Mouse (Mus musculus): ENCODE data around the gene Selenow.

The Selenow gene

DNA sequence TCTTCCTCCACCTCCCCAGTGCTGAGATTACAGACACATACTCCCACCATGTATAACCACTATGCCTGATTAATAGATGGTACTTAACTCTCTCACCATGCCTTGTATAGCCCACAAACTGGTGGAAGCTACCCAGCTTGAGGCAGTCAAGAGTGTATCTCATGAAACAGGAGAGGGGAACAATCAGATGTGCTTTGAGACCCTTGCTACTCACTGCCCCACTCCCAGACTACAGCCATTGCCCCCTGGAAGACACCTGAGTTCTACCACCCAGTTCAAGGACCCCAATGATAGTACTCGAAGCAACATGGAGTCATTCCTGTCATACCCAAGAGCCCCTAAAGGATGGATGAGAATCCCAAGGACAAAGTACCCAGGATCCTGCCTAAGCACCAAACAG is 15.6 kb downstream of the Selenow start:
- no peak for DNase-seq (ENCODE audit: low read depth, low spot score)

DNA sequence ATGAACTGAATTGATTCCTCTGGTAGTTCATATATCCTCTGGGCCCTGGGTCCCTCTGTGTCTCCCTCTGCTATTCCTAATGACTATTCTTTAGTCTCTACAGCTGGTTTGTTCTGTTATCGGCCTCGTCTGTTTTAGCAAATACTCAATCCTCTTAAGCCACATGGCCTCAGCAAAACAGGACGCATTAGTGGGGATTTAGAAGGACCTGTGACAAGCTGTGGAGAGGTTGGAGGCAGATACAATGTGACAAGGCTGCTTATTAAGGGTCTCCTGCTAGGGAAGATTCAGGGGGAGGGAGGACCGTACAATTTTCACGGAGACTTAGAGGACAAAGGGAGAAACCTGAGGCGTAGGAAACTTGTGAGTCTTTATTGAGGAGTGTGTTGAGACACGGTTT is 16.3 kb downstream of the Selenow start:
- no peak for DNase-seq (ENCODE audit: low read depth, low spot score)

DNA sequence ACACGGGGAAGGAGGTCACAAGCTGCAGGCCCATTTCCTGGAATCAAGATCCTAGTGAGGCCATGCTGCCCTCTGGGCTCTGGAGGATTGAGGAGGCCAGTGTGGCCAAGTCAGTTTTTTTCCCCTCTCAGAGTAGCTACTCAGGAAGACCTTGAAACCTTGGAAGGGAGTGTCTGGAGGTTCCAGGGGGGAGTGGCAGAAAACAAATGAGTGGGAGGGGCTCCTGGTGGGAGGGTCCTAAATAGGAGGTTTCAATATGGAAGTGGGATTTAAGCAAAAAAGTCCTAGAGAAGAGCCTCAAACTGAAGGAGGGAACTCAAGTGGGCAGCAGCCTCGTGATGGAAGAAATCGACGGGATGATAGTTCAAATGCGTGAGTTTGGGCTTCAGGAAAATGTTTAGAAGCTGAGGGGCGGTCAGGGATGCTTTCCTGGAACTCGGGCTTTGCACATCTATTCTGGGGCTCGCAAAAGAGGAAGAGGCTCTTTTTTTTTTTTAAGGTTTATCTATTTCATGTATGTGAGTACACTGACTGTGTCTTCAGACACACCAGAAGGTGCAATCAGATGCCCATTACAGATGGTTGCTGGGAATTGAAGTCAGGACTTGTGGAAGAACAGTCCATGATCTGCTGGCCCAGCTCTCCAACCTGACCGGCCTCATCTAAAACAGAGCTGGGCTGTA is 20.7 kb downstream of the Selenow start:
- DNase-seq (ENCODE audit: low read depth, low spot score) = peak; percentile 72

DNA sequence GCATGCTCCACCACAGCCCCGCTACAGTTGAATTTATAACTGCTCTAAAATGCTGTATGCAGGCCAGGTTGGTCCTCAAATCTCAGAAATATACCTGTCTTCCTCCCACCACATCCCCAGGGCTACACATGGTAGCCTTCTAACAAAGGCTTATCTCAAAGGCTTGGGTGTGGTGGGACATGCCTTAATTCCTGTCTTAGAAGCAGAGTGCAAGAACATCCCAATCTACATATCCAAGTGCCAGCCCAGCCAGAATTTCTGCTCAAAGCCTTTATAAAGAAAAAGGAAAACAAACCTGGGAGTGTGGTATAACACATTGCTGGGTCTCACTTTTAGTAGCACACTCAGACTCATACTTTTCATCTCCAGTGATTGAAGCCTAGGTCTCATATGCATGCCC is 28.0 kb downstream of the Selenow start:
- peak; percentile 69 for DNase-seq (ENCODE audit: low read depth, low spot score)

DNA sequence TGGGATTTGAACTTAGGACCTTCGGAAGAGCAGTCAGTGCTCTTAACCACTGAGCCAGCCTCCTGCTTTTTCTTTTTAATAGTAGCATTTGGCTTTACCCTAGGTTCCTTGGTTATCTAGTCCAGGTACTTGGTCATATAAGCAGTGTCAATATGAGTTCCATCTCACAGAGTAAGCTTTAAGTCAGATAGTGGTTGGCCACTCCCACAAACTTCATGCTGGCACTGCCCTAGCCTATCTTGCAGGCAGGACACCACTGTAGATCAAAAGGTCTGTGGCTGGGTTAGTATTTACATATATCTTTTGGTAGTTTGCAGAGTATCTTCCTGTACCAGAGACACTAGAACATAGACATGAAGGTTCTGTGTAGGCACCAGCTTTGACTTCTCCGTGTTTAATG is 38.1 kb downstream of the Selenow start:
- DNase-seq (ENCODE audit: low read depth, low spot score) = no peak

DNA sequence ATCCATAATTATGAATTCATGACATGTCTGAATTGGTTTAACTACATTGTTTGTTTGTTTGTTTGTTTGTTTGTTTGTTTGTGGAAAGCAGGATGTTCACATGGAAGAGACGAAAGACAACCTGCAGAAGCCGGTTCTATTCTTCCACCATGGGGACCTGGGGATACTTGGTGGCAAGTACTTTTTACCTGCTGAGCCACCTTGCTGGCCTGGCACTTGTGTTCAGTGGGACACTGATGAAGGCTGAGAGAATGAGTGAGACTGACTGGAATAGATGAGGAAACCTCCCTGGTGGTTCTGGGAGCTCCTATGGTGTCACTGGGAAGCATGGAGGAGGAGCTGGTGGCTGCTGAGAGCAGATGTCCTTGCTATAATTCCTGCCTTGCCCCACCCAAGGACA is 39.9 kb downstream of the Selenow start, which contains the start of gene Crxos:
Crxos (plus strand) TSS at position 301 of the 400 bp plus-strand sequence.
- no peak for DNase-seq (ENCODE audit: low read depth, low spot score)

DNA sequence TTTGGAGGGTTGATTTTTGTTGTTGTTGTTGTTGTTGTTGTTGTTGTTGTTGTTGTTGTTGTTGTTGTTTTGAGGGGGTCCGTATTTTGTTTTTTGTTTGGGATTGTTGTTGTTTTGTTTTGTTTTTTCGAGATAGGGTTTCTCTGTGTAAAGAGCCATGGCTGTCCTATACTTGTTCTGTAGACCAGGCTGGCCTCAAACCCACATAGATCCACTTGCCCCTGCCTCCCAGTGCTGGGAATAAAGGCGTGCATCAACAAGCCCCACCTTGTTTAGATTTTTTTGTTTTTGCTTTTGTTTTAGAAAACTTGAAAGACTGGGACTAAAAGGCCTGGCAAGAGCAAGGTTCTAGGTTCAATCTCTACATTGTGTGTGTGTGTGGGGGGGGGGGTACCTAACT is 40.4 kb downstream of the Selenow start:
- no peak for DNase-seq (ENCODE audit: low read depth, low spot score)

DNA sequence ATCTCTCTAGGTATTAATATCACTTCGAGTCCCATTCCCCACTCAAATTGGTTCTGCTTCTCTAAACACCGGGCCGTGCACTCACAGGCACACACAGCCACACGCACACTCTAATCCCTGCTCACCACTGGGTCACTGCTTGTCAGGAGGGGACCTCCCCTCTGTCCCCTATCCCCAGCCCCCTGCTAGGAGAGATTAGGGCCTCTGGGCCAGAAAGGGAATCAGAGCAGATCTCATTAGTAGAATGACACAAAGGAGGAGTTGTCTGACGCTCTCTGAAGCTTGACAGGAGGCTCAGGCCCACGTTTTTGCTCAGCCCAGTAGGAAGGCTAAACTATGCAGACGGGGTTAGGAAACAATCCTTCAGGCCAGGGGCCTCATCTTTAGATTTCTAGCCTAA is 40.8 kb downstream of the Selenow start:
- DNase-seq (ENCODE audit: low read depth, low spot score) = no peak

DNA sequence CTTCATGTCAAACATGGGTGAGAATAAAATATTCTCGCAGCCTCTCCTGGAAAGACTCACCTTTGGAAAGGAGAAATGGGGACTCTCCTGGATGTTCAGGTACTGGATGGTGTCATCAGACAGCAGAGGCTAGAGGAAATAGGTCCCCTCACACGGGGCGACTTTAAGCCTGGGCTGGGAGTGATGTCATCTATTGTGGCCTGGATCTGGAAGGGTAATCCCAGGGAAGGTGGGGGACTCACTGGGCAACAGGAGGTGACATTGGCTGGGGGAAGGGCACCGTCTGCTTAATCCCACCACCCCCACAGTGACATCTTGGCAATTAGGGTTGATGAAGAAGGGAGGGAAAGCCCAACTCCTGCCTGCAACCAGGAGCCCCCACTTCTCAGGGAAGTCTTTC is 42.4 kb downstream of the Selenow start, which contains the start of gene Crx:
Crx (minus strand) TSS at position 213 of the 400 bp plus-strand sequence.
- DNase-seq (ENCODE audit: low read depth, low spot score) = no peak

All from ES-CJ7 (cell line).